Mouse (Mus musculus) ES-E14 (cell line): Measurements from ENCODE around the gene Rnf214.

ENCODE experiments used
- CHD2 ChIP-seq: IDR thresholded peaks from 2 replicates; pipeline ENCODE4 v1.6.1; 2014; ENCODE audit warnings: mild to moderate bottlenecking, low read depth, low read length, inconsistent platforms
- HCFC1 ChIP-seq: IDR thresholded peaks from 2 replicates; pipeline ENCODE4 v1.6.1; 2012; ENCODE audit warnings: low read length, inconsistent platforms, borderline replicate concordance; ENCODE audit not compliant: insufficient read depth
- MAFK ChIP-seq: IDR thresholded peaks from 2 replicates; pipeline ENCODE4 v1.6.1; 2014; ENCODE audit warnings: mild to moderate bottlenecking, low read depth, low read length, inconsistent platforms; ENCODE audit not compliant: insufficient read depth

GRCm38 (mm10) chr9:45936883-45937282 is 30.2 kb upstream of the Rnf214 start:
- no peak for TF ChIP-seq MAFK
- TF ChIP-seq CHD2, result no peak
- no peak for TF ChIP-seq HCFC1
